In the genomic region with DNA sequence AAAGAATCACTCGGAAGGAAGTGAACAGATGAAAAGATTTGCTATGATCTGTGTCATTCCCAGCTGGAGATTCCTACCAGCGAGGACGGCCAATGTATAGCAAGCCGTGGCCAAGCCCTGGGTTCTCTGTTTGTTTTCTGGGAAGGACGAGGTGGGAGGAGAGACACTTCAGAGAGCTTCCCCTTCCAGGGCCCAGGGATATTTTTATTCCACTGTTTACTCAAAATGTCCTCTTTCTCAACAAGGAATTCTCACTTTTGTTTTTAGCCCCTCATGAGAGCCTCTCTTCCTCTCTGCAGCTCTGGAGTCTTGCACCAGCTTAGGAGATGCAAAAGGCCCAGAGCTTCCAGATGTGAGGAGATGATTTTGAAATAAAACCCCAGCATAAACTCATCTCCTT, we compare ENCODE assay signal across 9 mouse cellular contexts.
DNase-seq lines count a peak whose midpoint lies in the region; ATAC-seq lines count a peak whose summit lies in the region.
"Had no signal": no experiment of that assay in that cellular context is flagged by ENCODE, and none has a peak within 500 bp of the region (broad histone marks: within the 10 kb centered on the region; RNA-seq: fewer than 3 reads in every experiment).

No protein-coding gene starts in this region.

- no peak overlapping the region for H3K9ac ChIP-seq in kidney, embryonic 14.5 days (ENCODE audit: low read depth, low read length)
- no peak overlapping the region for H3K9ac ChIP-seq in forebrain, embryonic 14.5 days (ENCODE audit: low read length)
- H3K9ac ChIP-seq in hindbrain, embryonic 16.5 days (ENCODE audit: low read depth, low read length), result 0 out of 2 replicates have a peak overlapping the region, but pooled peaks have one; percentile 3
- no peak overlapping the region for H3K9ac ChIP-seq in midbrain, embryonic 16.5 days (ENCODE audit: low read depth, low read length)

- H3K4me1 ChIP-seq in kidney, embryonic 14.5 days (ENCODE audit: control insufficient read depth, insufficient read depth, low read length), result peaks cover 28% of the 10 kb centered on the region
- H3K4me1 ChIP-seq in forebrain, embryonic 14.5 days (ENCODE audit: control insufficient read depth, insufficient read depth, low read length), result peaks cover 24% of the 10 kb centered on the region
- peaks cover 29% of the 10 kb centered on the region for H3K4me1 ChIP-seq in hindbrain, embryonic 16.5 days (ENCODE audit: control insufficient read depth, insufficient read depth, low read depth, low read length)
- peaks cover 29% of the 10 kb centered on the region for H3K4me1 ChIP-seq in midbrain, embryonic 16.5 days (ENCODE audit: control insufficient read depth, insufficient read depth, low read length)
- H3K4me1 ChIP-seq in heart, embryonic 10.5 days, result peaks cover 19% of the 10 kb centered on the region

- H3K27me3 ChIP-seq in kidney, embryonic 14.5 days (ENCODE audit: control insufficient read depth, insufficient read depth, low read length), result no peaks in the 10 kb centered on the region
- H3K27me3 ChIP-seq in forebrain, embryonic 14.5 days (replicated peaks; ENCODE audit: control insufficient read depth, insufficient read depth, low read length), result no peaks in the 10 kb centered on the region
- H3K27me3 ChIP-seq in hindbrain, embryonic 16.5 days (replicated peaks; ENCODE audit: control insufficient read depth, insufficient read depth, low read length), result no peaks in the 10 kb centered on the region
- H3K27me3 ChIP-seq in midbrain, embryonic 16.5 days (ENCODE audit: control insufficient read depth, insufficient read depth, low read depth, low read length), result no peaks in the 10 kb centered on the region
- no peaks in the 10 kb centered on the region for H3K27me3 ChIP-seq in heart, embryonic 10.5 days (ENCODE audit: insufficient read depth, poor library complexity, severe bottlenecking)

- H3K4me3 ChIP-seq in kidney, embryonic 14.5 days (ENCODE audit: low read length), result no peak overlapping the region
- no peak overlapping the region for H3K4me3 ChIP-seq in forebrain, embryonic 14.5 days (ENCODE audit: low read depth, low read length)
- H3K4me3 ChIP-seq in hindbrain, embryonic 16.5 days (ENCODE audit: low read length), result no peak overlapping the region
- H3K4me3 ChIP-seq in midbrain, embryonic 16.5 days (ENCODE audit: low read depth, low read length), result no peak overlapping the region
- H3K4me3 ChIP-seq in heart, embryonic 10.5 days, result no peak overlapping the region

- WGBS in kidney, embryonic 14.5 days, result 15% methylated on average over 5 of the region's 5 CpGs
- WGBS in forebrain, embryonic 14.5 days, result 44% methylated on average over 5 of the region's 5 CpGs
- WGBS in hindbrain, embryonic 16.5 days, result 20% methylated on average over 5 of the region's 5 CpGs
- WGBS in midbrain, embryonic 16.5 days, result 14% methylated on average over 5 of the region's 5 CpGs
- 30% methylated on average over 5 of the region's 5 CpGs for WGBS in heart, embryonic 10.5 days

- no peaks in the 10 kb centered on the region for H3K36me3 ChIP-seq in kidney, embryonic 14.5 days (ENCODE audit: control insufficient read depth, insufficient read depth, low read length)
- H3K36me3 ChIP-seq in forebrain, embryonic 14.5 days (ENCODE audit: control insufficient read depth, insufficient read depth, low read length), result no peaks in the 10 kb centered on the region
- H3K36me3 ChIP-seq in hindbrain, embryonic 16.5 days (ENCODE audit: control insufficient read depth, insufficient read depth, low read length), result no peaks in the 10 kb centered on the region
- H3K36me3 ChIP-seq in midbrain, embryonic 16.5 days (ENCODE audit: control insufficient read depth, insufficient read depth, low read length), result no peaks in the 10 kb centered on the region
- no peaks in the 10 kb centered on the region for H3K36me3 ChIP-seq in heart, embryonic 10.5 days

- no peaks in the 10 kb centered on the region for H3K9me3 ChIP-seq in kidney, embryonic 14.5 days (ENCODE audit: control insufficient read depth, low read length)
- H3K9me3 ChIP-seq in forebrain, embryonic 14.5 days (replicated peaks; ENCODE audit: control insufficient read depth, low read length), result no peaks in the 10 kb centered on the region
- no peaks in the 10 kb centered on the region for H3K9me3 ChIP-seq in hindbrain, embryonic 16.5 days (ENCODE audit: control insufficient read depth, low read length)
- H3K9me3 ChIP-seq in midbrain, embryonic 16.5 days (replicated peaks; ENCODE audit: control insufficient read depth, low read length, poor library complexity, severe bottlenecking), result no peaks in the 10 kb centered on the region
- no peaks in the 10 kb centered on the region for H3K9me3 ChIP-seq in heart, embryonic 10.5 days

- no peak for DNase-seq in kidney, postnatal 10 days
- DNase-seq in forebrain, embryonic 14.5 days (ENCODE audit: low spot score), result peak; percentile 16
- no peak for DNase-seq in MN1 (ENCODE audit: low spot score)
- DNase-seq in heart, embryonic 10.5 days (ENCODE audit: low spot score), result no peak
- DNase-seq: adrenal gland, postnatal 14 days had no signal

- no peak for ATAC-seq in kidney, embryonic 14.5 days (ENCODE audit: low FRiP score, low TSS enrichment)
- no peak for ATAC-seq in forebrain, embryonic 14.5 days
- ATAC-seq in hindbrain, embryonic 16.5 days, result no peak
- no peak for ATAC-seq in midbrain, embryonic 16.5 days
- ATAC-seq in activated CD4-positive, CD25-positive, alpha-beta regulatory T cell, adult 4 months, result no peak

- no peak overlapping the region; the same call in 1 of the 2 replicates for H3K27ac ChIP-seq in kidney, embryonic 14.5 days (ENCODE audit: low read depth, low read length)
- peak overlapping the region; percentile 39; the same call in 1 of the 2 replicates for H3K27ac ChIP-seq in forebrain, embryonic 14.5 days (ENCODE audit: low read depth, low read length)
- H3K27ac ChIP-seq in hindbrain, embryonic 16.5 days (ENCODE audit: low read depth, low read length), result peak overlapping the region; percentile 73
- H3K27ac ChIP-seq in midbrain, embryonic 16.5 days (ENCODE audit: low read length), result peak overlapping the region; percentile 81
- H3K27ac ChIP-seq in heart, embryonic 10.5 days, result no peak overlapping the region

- 0 out of 2 replicates have a peak overlapping the region, but pooled peaks have one; percentile 2 for H3K4me2 ChIP-seq in kidney, embryonic 14.5 days (replicated peaks; ENCODE audit: low read depth, low read length)
- no peak overlapping the region for H3K4me2 ChIP-seq in forebrain, embryonic 14.5 days (ENCODE audit: low read length)
- H3K4me2 ChIP-seq in hindbrain, embryonic 16.5 days (ENCODE audit: low read length), result no peak overlapping the region; the same call in 1 of the 2 replicates
- no peak overlapping the region; the same call in 1 of the 2 replicates for H3K4me2 ChIP-seq in midbrain, embryonic 16.5 days (ENCODE audit: low read length)

Comparison
In these comparisons a context has a peak if more than half of its experiments do, and no peak if none do; other contexts are left out.
1. H3K27ac ChIP-seq: peak in forebrain, embryonic 14.5 days (single experiment), hindbrain, embryonic 16.5 days (single experiment) and midbrain, embryonic 16.5 days (single experiment); none in kidney, embryonic 14.5 days (single experiment) and heart, embryonic 10.5 days (single experiment).